Mouse (Mus musculus) thymus, postnatal 14 days (tissue): ENCODE measurements around the gene Treml4.

Experiments
- DNase-seq: peaks from one replicate; pipeline ENCODE4 v3.0.0; 2021

Treml4 gene

GRCm38 (mm10) chr17:48263741-48264362 is at the start of gene Treml4:
Gene Treml4 (plus strand): TSS chr17:48264295.
- no peak for DNase-seq

GRCm38 (mm10) chr17:48215429-48215828 is 48.7 kb upstream of the Treml4 start:
- DNase-seq: no peak

GRCm38 (mm10) chr17:48230680-48231079 is 33.4 kb upstream of the Treml4 start:
- no peak for DNase-seq

- DNase-seq: no peak
Measured at GRCm38 (mm10) chr17:48232518-48232917, 31.6 kb upstream of the Treml4 start, which contains the start of gene Trem1. Gene Trem1 (plus strand): TSS chr17:48232768.

GRCm38 (mm10) chr17:48233789-48234188 is 30.3 kb upstream of the Treml4 start:
- no peak for DNase-seq

- no peak for DNase-seq
Measured at GRCm38 (mm10) chr17:48234550-48234949, 29.5 kb upstream of the Treml4 start.

- no peak for DNase-seq
Measured at GRCm38 (mm10) chr17:48235773-48236370, 28.2 kb upstream of the Treml4 start.

GRCm38 (mm10) chr17:48237621-48238020 is 26.5 kb upstream of the Treml4 start:
- DNase-seq: no peak

GRCm38 (mm10) chr17:48247221-48247928 is 16.7 kb upstream of the Treml4 start, which contains the start of gene Trem3:
Gene Trem3 (plus strand): TSS chr17:48247777.
- no peak for DNase-seq

GRCm38 (mm10) chr17:48249039-48249438 is 15.1 kb upstream of the Treml4 start:
- DNase-seq: no peak

GRCm38 (mm10) chr17:48249501-48249900 is 14.6 kb upstream of the Treml4 start:
- DNase-seq: no peak

- no peak for DNase-seq
Measured at GRCm38 (mm10) chr17:48250631-48251030, 13.5 kb upstream of the Treml4 start.

- DNase-seq: no peak
Measured at GRCm38 (mm10) chr17:48256575-48256974, 7.5 kb upstream of the Treml4 start.

- DNase-seq: no peak
Measured at GRCm38 (mm10) chr17:48261868-48262267, 2.2 kb upstream of the Treml4 start.

GRCm38 (mm10) chr17:48264662-48265061 is 567 bp downstream of the Treml4 start:
- no peak for DNase-seq

GRCm38 (mm10) chr17:48266138-48266537 is 2.0 kb downstream of the Treml4 start:
- DNase-seq: no peak

GRCm38 (mm10) chr17:48266610-48267304 is 2.7 kb downstream of the Treml4 start:
- DNase-seq: no peak

- DNase-seq: no peak
Measured at GRCm38 (mm10) chr17:48267591-48267990, 3.5 kb downstream of the Treml4 start.

- no peak for DNase-seq
Measured at GRCm38 (mm10) chr17:48268276-48268675, 4.2 kb downstream of the Treml4 start.

- no peak for DNase-seq
Measured at GRCm38 (mm10) chr17:48269833-48270232, 5.7 kb downstream of the Treml4 start.

GRCm38 (mm10) chr17:48272158-48272557 is 8.1 kb downstream of the Treml4 start:
- no peak for DNase-seq

GRCm38 (mm10) chr17:48272598-48272997 is 8.5 kb downstream of the Treml4 start:
- no peak for DNase-seq

GRCm38 (mm10) chr17:48274098-48274497 is 10.0 kb downstream of the Treml4 start:
- no peak for DNase-seq
